Mouse (Mus musculus) kidney, embryonic 14.5 days (tissue): Measurements from ENCODE around the gene Eml4. TPM values are rescaled to one million over a fixed set of nuclear protein-coding genes. Genes with fewer than 3 reads are reported as not detected.

Experiments
- ATAC-seq: fragments of 200-750 bp; cut with Nextera tagmentation; 2 replicates; pipeline ENCODE4 v1.8.0; 2017; ENCODE audit warnings: moderate number of reproducible peaks, mild to moderate bottlenecking, moderate TSS enrichment, moderate library complexity; ENCODE audit not compliant: low FRiP score, low TSS enrichment
- H3K27ac ChIP-seq: fragments of 300-500 bp; sonication (generic); 2 replicates; pipeline ENCODE4 v1.5.1; 2014; ENCODE audit warnings: low read depth, mild to moderate bottlenecking, low read length, moderate library complexity, mixed read lengths
- H3K27me3 ChIP-seq: fragments of 300-500 bp; sonication (generic); 2 replicates; pipeline ENCODE4 v1.6.1; 2014; ENCODE audit warnings: mild to moderate bottlenecking, low read length; ENCODE audit not compliant: control insufficient read depth, insufficient read depth
- H3K36me3 ChIP-seq: fragments of 300-500 bp; sonication (generic); 2 replicates; pipeline ENCODE4 v1.6.1; 2014; ENCODE audit warnings: low read length, mixed read lengths; ENCODE audit not compliant: control insufficient read depth, insufficient read depth
- H3K4me1 ChIP-seq: fragments of 300-500 bp; sonication (generic); 2 replicates; pipeline ENCODE4 v1.6.1; 2014; ENCODE audit warnings: low read length, mixed read lengths; ENCODE audit not compliant: control insufficient read depth, insufficient read depth
- H3K4me2 ChIP-seq: fragments of 300-500 bp; sonication (generic); replicated peaks from 2 replicates; pipeline ENCODE4 v1.6.1; 2014; ENCODE audit warnings: low read depth, mild to moderate bottlenecking, low read length
- H3K4me3 ChIP-seq: fragments of 300-500 bp; sonication (generic); 2 replicates; pipeline ENCODE4 v1.5.1; 2014; ENCODE audit warnings: mild to moderate bottlenecking, low read length
- H3K9ac ChIP-seq: fragments of 300-500 bp; sonication (generic); 2 replicates; pipeline ENCODE4 v1.6.1; 2014; ENCODE audit warnings: low read depth, mild to moderate bottlenecking, low read length, moderate library complexity
- H3K9me3 ChIP-seq: fragments of 300-500 bp; sonication (generic); 2 replicates; pipeline ENCODE4 v1.6.1; 2016; ENCODE audit warnings: low read length; ENCODE audit not compliant: control insufficient read depth
- WGBS: fragments of 180-500 bp; shearing (Covaris S2); extraction: QIAGEN DNeasy Blood & Tissue Kit; methylation state at CpG from one replicate; pipeline ENCODE4 v1.1.7; 2014; 5-methylcytosine and 5-hydroxymethylcytosine counted together
- polyA plus RNA-seq: library from polyadenylated mRNA; unstranded; fragments of >200 nt; fragmentation: Nextera tagmentation; extraction: Ambion mirVana; gene quantifications from 2 replicates; pipeline ENCODE4 v1.2.1, GENCODE M21; 2014

Gene Eml4
- polyA plus RNA-seq, 1 experiment from 2014 or later = 54.7 TPM

- ATAC-seq = no peak
- no peak overlapping the region for H3K4me2 ChIP-seq
- H3K4me3 ChIP-seq = no peak overlapping the region
- no peak overlapping the region for H3K9ac ChIP-seq
- WGBS = 91% methylated on average over 7 of the region's 7 CpGs
- H3K36me3 ChIP-seq = peaks cover 36% of the 10 kb centered on the region
- 0 out of 2 replicates have a peak, but pooled peaks cover 7% of the 10 kb centered on the region for H3K4me1 ChIP-seq
- no peak overlapping the region for H3K27ac ChIP-seq
- no peaks in the 10 kb centered on the region for H3K9me3 ChIP-seq
- H3K27me3 ChIP-seq = no peaks in the 10 kb centered on the region
Measured at GRCm38 (mm10) chr17:83482817-83483536, 132.2 kb downstream of the Eml4 start.

GRCm38 (mm10) chr17:83483784-83484183, 133.1 kb downstream of the Eml4 start:
- H3K27ac ChIP-seq = no peak overlapping the region
- H3K4me2 ChIP-seq = no peak overlapping the region
- 93% methylated on average over 2 of the region's 2 CpGs for WGBS
- no peak overlapping the region for H3K4me3 ChIP-seq
- no peaks in the 10 kb centered on the region for H3K9me3 ChIP-seq
- H3K27me3 ChIP-seq = no peaks in the 10 kb centered on the region
- no peak overlapping the region for H3K9ac ChIP-seq
- 0 out of 2 replicates have a peak, but pooled peaks cover 7% of the 10 kb centered on the region for H3K4me1 ChIP-seq
- no peak for ATAC-seq
- peaks cover 28% of the 10 kb centered on the region; the same call in 1 of the 2 replicates for H3K36me3 ChIP-seq

GRCm38 (mm10) chr17:83487762-83488161, 137.0 kb downstream of the Eml4 start:
- H3K4me2 ChIP-seq = no peak overlapping the region
- ATAC-seq = no peak
- 0 out of 2 replicates have a peak, but pooled peaks cover 7% of the 10 kb centered on the region for H3K4me1 ChIP-seq
- no peak overlapping the region for H3K4me3 ChIP-seq
- 51% methylated on average over 3 of the region's 3 CpGs for WGBS
- no peaks in the 10 kb centered on the region for H3K27me3 ChIP-seq
- H3K36me3 ChIP-seq = no peaks in the 10 kb centered on the region
- peaks cover 9% of the 10 kb centered on the region; the same call in 1 of the 2 replicates for H3K9me3 ChIP-seq
- H3K9ac ChIP-seq = no peak overlapping the region
- H3K27ac ChIP-seq = no peak overlapping the region

GRCm38 (mm10) chr17:83498889-83499288, 148.2 kb downstream of the Eml4 start:
- ATAC-seq = no peak
- H3K9me3 ChIP-seq = peaks cover 7% of the 10 kb centered on the region; the same call in 1 of the 2 replicates
- no peak overlapping the region for H3K4me2 ChIP-seq
- no peak overlapping the region for H3K9ac ChIP-seq
- peaks cover 31% of the 10 kb centered on the region for H3K36me3 ChIP-seq
- H3K4me3 ChIP-seq = no peak overlapping the region
- no peaks in the 10 kb centered on the region for H3K4me1 ChIP-seq
- H3K27ac ChIP-seq = no peak overlapping the region
- no peaks in the 10 kb centered on the region for H3K27me3 ChIP-seq
- WGBS = 91% methylated on average over 5 of the region's 5 CpGs

- H3K9me3 ChIP-seq = peaks cover 7% of the 10 kb centered on the region; the same call in 1 of the 2 replicates
- H3K9ac ChIP-seq = no peak overlapping the region
- no peak overlapping the region for H3K4me3 ChIP-seq
- 94% methylated on average over 4 of the region's 4 CpGs for WGBS
- no peak overlapping the region for H3K27ac ChIP-seq
- peaks cover 31% of the 10 kb centered on the region for H3K36me3 ChIP-seq
- ATAC-seq = no peak
- no peaks in the 10 kb centered on the region for H3K27me3 ChIP-seq
- no peaks in the 10 kb centered on the region for H3K4me1 ChIP-seq
- no peak overlapping the region for H3K4me2 ChIP-seq
Measured at GRCm38 (mm10) chr17:83499692-83500091, 149.0 kb downstream of the Eml4 start.

- no peak overlapping the region for H3K9ac ChIP-seq
- no peak overlapping the region for H3K4me2 ChIP-seq
- 83% methylated on average over 2 of the region's 2 CpGs for WGBS
- no peaks in the 10 kb centered on the region; the same call in 1 of the 2 replicates for H3K9me3 ChIP-seq
- H3K27me3 ChIP-seq = no peaks in the 10 kb centered on the region
- H3K36me3 ChIP-seq = peaks cover 31% of the 10 kb centered on the region
- no peak overlapping the region for H3K27ac ChIP-seq
- no peak overlapping the region for H3K4me3 ChIP-seq
- no peaks in the 10 kb centered on the region for H3K4me1 ChIP-seq
- ATAC-seq = no peak
Measured at GRCm38 (mm10) chr17:83503693-83504092, 153.0 kb downstream of the Eml4 start.

- no peak for ATAC-seq
- Histone ChIP-seq H3K27ac (no peak overlapping the region), H3K4me3 (no peak overlapping the region), H3K27me3 (no peaks in the 10 kb centered on the region), H3K4me2 (no peak overlapping the region), H3K9me3 (no peaks in the 10 kb centered on the region), H3K36me3 (no peaks in the 10 kb centered on the region), H3K4me1 (peaks cover 15% of the 10 kb centered on the region; the same call in 1 of the 2 replicates), H3K9ac (no peak overlapping the region)
- WGBS = 96% methylated on average over 3 of the region's 3 CpGs
Measured at GRCm38 (mm10) chr17:83512130-83512529, 161.4 kb downstream of the Eml4 start.

- Histone ChIP-seq H3K27ac (peak overlapping the region; percentile 55; the same call in 1 of the 2 replicates), H3K9me3 (no peaks in the 10 kb centered on the region), H3K4me2 (peak overlapping the region; percentile 85), H3K27me3 (no peaks in the 10 kb centered on the region), H3K4me3 (peak overlapping the region; percentile 94), H3K4me1 (peaks cover 15% of the 10 kb centered on the region; the same call in 1 of the 2 replicates), H3K9ac (peak overlapping the region; percentile 95), H3K36me3 (no peaks in the 10 kb centered on the region)
- peak; percentile 63 for ATAC-seq
- WGBS = 2% methylated on average over 24 of the region's 24 CpGs
Measured at GRCm38 (mm10) chr17:83513655-83514212, 163.0 kb downstream of the Eml4 start.

- H3K36me3 ChIP-seq = no peaks in the 10 kb centered on the region
- peaks cover 15% of the 10 kb centered on the region; the same call in 1 of the 2 replicates for H3K4me1 ChIP-seq
- peak overlapping the region; percentile 95 for H3K9ac ChIP-seq
- ATAC-seq = peak; percentile 98
- H3K9me3 ChIP-seq = no peaks in the 10 kb centered on the region
- H3K27ac ChIP-seq = peak overlapping the region; percentile 59; the same call in 1 of the 2 replicates
- peak overlapping the region; percentile 94 for H3K4me3 ChIP-seq
- peak overlapping the region; percentile 85 for H3K4me2 ChIP-seq
- H3K27me3 ChIP-seq = no peaks in the 10 kb centered on the region
- WGBS = under 1% methylated on average over 33 of the region's 33 CpGs
Measured at GRCm38 (mm10) chr17:83514213-83514701, 163.5 kb downstream of the Eml4 start.
